Mouse (Mus musculus) MEL-GATA-1-ER (cell line): ENCODE data around the gene Tmem245.

Source experiments
- DNase-seq: peaks from one replicate; pipeline ENCODE4 v3.0.0-alpha.2; 2012; ENCODE audit warnings: low read depth; ENCODE audit errors: extremely low read depth

Gene Tmem245

DNA sequence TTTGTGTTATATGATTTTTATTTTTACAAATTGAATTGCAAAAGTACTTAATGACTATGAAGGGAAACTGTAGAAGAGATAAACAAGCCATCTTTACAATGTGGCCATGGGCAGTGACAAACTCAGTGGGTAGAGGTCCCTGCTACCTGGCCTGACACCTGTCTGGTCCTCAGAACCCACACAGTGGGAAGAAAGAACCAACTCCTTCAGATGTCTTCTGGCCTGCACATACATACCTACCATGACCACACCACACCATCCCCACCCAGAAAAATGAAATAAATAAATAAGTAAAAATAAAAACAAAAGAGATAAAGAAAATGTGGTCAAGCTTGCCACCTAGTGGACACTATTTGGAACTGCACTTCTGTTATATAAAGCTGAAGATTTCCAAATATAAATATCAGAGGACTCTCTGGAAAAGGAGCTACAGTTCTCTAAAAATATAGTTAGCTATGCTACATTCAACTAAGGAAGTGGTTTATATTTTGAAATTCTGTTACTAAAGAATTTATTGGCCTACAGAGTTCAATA lies 127.2 kb downstream of the Tmem245 start:
- peak; percentile 18 for DNase-seq
